Mouse (Mus musculus): ENCODE measurements around the gene Ascl1. TPM values are rescaled to one million over a fixed set of nuclear protein-coding genes. Genes with fewer than 3 reads are reported as not detected.

Ascl1 gene
- not detected in 2 replicates for total RNA-seq (2015; ENCODE audit: low replicate concordance)
- total RNA-seq (2017; ENCODE audit: low replicate concordance), result not detected in 2 replicates

GRCm38 (mm10) chr10:87493576-87493975 lies at the start of gene Ascl1:
Gene Ascl1, minus strand, starts transcription at chr10:87493660.
- ATAC-seq (replicated peaks; ENCODE audit: low FRiP score, poor library complexity, severe bottlenecking), result no peak

DNA sequence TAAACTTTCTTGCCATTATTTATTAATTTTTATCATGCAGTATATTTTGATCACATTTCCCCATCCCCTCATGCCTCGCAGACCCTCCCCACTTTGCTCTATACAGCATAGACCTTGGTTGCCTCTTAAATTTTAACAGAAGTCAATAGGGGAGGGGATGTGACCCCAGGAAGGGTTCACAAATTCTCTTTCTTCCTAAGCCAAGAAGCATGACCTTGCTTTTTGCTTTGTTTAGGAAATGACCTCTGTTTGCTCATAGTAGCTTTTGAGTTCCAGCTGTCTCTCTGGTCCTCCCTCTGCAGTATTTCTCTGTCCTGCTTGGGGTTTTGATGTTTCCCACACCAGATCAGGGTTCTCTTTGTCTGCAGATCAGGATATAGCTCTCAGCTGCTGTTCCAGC lies 40.7 kb upstream of the Ascl1 start:
- no peak for ATAC-seq (replicated peaks; ENCODE audit: low FRiP score, poor library complexity, severe bottlenecking)

DNA sequence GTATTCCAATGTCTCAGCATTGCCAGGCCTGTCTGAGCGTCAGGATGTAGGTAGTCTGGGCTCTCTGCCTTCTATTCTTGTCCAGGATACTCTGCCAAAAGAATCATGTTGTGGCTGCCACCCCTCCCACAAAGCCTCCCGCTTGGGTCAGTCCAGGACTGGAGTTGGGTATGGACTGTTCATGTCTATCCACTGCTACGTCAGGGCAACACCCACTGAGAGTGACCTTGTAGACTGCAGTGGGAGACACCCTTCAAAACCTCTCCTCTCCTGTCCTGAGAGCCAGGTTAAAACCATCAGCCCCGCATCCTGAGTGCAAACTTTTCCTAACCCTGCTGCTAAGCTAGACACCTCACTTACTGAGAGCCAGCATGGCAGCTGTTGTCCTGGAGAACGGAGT lies 28.2 kb upstream of the Ascl1 start, which contains the start of gene Pah:
Pah (plus strand) TSS at position 150 of the 400 bp plus-strand sequence.
- no peak for ATAC-seq (replicated peaks; ENCODE audit: low FRiP score, poor library complexity, severe bottlenecking)

- ATAC-seq (replicated peaks; ENCODE audit: low FRiP score, poor library complexity, severe bottlenecking), result no peak
Measured at GRCm38 (mm10) chr10:87520401-87521116, 27.1 kb upstream of the Ascl1 start.

DNA sequence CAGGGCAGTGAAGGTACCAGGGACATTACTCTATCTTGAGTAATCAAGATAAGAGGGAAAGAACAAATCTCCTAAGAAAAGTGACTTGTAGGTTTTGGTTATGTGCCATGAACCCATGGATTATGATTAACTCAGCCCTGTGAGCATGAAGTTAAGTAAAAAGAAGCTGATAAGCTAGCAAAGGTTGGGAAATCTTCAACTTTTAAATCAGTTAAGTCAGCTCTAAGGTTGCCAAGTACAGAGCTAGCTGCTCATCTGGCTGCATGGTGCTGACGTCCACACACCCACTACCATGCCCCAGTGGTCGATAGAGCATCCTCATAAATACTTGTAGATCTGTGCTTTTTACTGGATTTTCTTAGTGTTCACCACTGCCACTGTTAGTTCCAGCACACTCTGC lies 25.1 kb upstream of the Ascl1 start:
- no peak for ATAC-seq (replicated peaks; ENCODE audit: low FRiP score, poor library complexity, severe bottlenecking)

- ATAC-seq (replicated peaks; ENCODE audit: low FRiP score, poor library complexity, severe bottlenecking), result no peak
Measured at GRCm38 (mm10) chr10:87513052-87513451, 19.6 kb upstream of the Ascl1 start.

DNA sequence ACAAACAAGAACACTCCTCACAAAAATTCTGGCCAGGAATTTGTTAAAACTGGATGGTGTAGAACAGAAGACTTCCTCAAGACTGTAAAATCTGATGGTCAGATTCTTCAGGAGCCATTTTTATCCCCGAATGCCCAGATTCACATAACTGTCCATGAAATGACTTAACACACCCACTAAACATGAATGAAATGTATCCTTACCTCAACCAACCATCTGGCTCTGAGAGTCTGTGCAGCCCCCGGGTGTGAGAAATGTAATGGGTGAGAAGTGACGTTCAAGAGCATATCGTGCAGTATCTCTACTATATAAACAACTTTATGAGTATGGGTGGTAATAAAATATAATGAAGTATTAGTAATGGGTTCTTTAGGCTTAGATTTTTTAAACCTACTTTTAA lies 15.1 kb upstream of the Ascl1 start:
- no peak for ATAC-seq (replicated peaks; ENCODE audit: low FRiP score, poor library complexity, severe bottlenecking)

DNA sequence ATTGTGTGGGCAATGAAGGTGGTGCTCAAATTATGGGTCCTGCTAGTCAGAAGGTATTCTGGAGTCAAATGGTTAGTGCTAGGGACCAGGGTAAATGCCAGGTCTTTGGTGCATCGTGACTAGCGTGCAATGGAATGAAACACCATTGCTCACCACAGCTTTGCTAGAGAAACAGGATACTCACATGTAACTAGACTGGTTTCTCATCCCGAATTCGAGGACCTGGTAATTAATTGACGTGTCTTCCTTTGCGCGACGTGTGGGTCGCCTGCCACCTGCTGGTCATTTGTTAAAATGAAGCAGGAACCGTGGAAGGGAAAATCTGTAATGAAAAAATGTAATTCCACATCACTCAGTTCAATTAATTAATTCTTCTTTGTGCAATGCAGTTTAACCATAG lies 10.5 kb upstream of the Ascl1 start:
- no peak for ATAC-seq (replicated peaks; ENCODE audit: low FRiP score, poor library complexity, severe bottlenecking)

DNA sequence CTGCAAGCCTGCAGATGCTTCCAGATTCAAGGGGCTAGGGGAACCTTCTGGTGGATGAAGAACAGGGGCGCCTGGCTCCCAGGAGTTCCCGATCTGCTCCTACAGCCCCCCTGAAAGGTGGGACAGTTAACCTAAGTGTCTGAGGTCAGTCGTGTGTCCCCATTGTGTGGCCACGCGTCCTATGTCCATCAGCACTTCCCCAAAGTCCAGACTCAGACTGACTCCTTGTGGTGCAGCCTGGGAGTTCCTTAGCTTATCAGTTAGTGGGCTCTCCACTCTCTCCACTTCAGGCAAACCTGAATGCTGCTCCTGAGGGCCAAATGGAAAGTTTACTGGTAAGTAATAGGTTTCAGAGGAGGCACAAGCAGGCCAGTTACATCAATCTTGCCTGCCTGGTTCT lies 8.8 kb upstream of the Ascl1 start:
- ATAC-seq (replicated peaks; ENCODE audit: low FRiP score, poor library complexity, severe bottlenecking), result no peak

DNA sequence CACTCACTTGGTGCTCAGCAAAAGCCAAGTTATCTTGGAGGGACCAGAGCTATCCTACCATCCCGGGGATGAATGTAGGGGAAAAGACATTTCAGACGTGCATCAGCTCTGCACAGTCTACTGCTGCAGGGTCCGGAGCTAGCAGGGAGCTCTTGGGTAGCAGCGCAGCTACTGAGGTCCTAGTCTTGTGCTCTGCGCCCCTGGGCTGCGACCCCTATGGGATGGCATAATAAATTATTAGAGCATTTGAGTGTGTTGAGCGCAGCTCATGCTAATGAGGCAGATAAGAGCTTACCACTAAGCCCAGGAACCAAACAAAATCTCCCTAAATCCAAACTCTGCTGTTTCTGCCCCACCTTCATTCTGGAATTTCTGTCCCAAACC lies 8.2 kb upstream of the Ascl1 start:
- no peak for ATAC-seq (replicated peaks; ENCODE audit: low FRiP score, poor library complexity, severe bottlenecking)

GRCm38 (mm10) chr10:87500926-87501658 lies 7.6 kb upstream of the Ascl1 start:
- no peak for ATAC-seq (replicated peaks; ENCODE audit: low FRiP score, poor library complexity, severe bottlenecking)

DNA sequence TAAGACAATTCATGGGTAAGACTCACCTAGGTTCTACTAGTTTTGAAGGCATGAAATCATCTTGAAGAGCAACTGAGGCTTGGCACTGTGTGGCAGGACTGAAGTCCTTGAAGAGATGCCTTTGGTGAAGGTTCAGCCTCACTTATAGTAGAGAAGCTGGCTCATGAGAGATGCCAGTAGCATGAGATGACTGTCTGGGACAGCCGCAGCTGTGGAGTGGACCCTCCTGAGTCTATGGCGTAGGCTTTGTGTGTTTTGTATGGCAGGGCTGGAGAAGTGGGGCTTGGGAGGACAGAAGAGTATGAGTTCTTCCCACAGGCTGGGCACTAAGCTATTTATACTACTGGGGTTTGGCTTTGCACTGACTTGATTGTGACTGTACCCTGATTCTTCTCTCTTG lies 3.6 kb upstream of the Ascl1 start:
- ATAC-seq (replicated peaks; ENCODE audit: low FRiP score, poor library complexity, severe bottlenecking), result no peak

- no peak for ATAC-seq (replicated peaks; ENCODE audit: low FRiP score, poor library complexity, severe bottlenecking)
Measured at GRCm38 (mm10) chr10:87494596-87494995, 1.1 kb upstream of the Ascl1 start.

DNA sequence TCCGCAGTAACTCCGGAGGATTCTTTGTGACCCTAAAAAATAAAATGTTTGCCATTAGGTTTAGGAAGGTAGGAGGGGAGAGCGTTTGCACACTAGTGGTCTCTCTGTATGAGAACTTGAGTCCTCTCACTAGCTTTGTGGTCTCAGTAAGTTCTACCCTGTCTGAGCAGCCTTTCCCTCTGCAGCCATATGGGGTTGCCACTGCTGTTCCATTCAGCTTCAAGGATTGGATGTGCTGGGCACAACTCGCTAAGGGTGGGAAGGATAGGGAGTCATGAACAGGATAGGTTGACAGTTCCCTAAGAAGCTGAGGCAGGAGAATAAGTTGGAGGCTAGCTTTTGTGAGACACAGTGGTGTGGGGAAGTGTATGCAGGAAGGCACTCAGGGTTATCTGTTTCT lies 716 bp upstream of the Ascl1 start:
- ATAC-seq (replicated peaks; ENCODE audit: low FRiP score, poor library complexity, severe bottlenecking), result no peak

DNA sequence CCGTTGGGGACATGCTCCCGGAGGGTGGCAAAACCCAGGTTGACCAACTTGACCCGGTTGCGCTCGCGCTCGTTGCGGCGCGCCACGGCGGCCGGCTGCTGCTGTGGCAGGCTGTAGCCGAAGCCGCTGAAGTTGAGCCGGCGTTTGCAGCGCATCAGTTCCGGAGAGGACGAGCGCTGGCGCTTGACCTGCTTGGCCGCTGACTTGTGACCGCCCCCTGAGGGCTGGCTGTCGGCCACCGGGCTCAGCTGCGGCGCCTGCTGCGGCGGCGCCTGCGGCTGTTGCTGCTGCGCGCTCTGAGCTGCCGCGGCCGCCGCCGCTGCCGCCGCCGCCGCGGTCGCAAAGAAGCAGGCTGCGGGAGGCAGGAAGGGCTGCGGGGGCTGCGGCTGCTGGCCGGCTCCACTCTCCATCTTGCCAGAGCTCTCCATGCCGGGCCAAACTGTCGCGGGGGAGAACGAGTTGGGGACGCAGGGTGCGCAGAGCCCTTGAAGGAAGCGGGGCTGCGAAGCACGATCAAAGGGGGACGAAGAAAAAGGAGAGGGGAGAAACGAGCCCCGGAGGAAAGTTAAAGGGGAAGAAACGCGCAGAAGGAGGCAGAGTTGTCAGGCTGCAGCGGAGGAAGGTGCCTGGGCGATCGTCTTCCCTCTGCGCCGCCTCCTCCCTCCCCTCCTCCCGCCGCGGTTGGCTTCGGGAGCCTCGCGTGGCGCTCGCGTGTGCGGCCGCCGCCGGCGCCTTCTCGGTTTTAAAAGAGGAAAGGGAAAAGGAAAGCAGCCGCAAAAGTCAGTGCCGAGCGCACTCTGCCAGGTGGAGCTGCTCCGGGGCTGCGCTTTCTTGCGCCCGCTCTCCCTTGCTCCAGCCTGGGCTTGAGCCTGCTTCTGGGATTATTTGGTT lies 554 bp downstream of the Ascl1 start:
- ATAC-seq (replicated peaks; ENCODE audit: low FRiP score, poor library complexity, severe bottlenecking), result no peak

- ATAC-seq (replicated peaks; ENCODE audit: low FRiP score, poor library complexity, severe bottlenecking), result no peak
Measured at GRCm38 (mm10) chr10:87492332-87492660, 1.2 kb downstream of the Ascl1 start.

- no peak for ATAC-seq (replicated peaks; ENCODE audit: low FRiP score, poor library complexity, severe bottlenecking)
Measured at GRCm38 (mm10) chr10:87491485-87492040, 1.9 kb downstream of the Ascl1 start.

DNA sequence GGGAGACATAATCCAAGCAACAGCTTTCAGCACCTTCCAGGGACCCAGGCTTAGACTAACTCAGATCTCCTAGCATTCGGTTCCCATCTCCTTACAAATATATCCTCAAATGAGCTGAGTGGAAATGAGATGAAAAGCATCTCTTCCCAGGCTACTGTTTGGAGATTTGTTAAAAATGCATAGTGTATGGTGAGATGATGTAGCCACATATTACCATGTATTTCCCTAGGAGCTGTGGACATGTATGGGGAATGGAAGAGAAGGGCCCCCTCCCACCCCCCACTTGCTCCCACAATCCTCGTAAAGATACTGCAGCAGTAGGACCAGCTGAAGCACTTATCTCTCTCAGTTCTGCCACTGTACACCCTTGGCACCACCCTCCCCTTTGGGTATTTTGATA lies 3.1 kb downstream of the Ascl1 start:
- no peak for ATAC-seq (replicated peaks; ENCODE audit: low FRiP score, poor library complexity, severe bottlenecking)

DNA sequence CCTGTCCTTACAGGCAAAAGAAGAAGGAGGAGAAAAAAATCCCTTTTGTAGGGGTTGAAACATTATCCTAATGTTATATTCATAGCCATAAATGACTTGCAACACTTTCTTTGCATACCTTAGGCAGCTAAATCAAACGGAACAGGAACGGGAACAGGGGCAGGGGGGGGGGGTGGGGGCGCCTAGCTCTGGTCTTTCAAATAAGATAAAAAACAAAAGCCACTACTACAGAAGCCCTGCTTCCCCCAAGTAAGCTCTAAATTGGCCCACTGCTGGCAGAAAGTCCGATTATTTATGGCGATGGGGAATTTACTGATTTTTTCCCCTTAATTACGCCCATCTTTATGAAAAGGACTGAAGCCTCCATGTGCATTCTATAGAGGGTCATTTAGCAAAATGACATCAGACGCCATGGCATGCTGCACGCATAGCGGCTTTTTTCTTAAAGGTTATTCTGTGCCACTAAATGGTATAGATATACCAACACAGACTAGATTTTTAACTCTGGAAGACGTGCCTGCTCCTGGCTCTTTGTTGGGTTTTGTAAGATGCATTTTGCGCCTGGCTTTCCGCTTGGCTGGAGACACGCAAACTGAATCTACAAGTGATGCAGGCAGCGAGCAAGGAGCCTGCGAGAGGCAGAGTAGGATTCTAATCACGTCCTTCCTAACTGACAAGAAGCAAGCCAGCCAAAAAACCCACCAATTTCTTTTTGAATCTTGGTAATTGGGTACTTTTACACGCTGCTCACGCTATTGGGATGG lies 4.0 kb downstream of the Ascl1 start:
- no peak for ATAC-seq (replicated peaks; ENCODE audit: low FRiP score, poor library complexity, severe bottlenecking)
